Mouse (Mus musculus): ENCODE data around the gene Agbl3.

Gene Agbl3

DNA sequence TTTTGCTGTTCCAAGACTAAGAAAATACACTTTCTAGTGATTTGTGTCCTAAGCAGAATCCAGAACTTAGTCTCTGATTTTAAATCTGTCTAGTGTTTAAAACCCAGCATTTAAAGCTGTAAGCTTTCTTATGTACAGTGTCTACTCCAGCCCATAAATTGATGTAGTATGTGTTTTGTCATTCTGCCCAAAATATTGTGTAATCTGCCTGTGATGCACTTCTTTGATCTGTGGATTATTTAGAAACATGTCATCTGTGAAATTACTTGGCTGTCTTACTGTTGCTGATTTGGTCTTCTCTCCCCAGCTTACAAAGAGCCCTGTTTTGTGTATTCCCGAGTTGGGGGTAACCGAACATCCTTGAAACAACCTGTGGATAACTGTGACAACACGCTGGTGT lies 17.7 kb downstream of the Agbl3 start:
- DNase-seq: no peak

DNA sequence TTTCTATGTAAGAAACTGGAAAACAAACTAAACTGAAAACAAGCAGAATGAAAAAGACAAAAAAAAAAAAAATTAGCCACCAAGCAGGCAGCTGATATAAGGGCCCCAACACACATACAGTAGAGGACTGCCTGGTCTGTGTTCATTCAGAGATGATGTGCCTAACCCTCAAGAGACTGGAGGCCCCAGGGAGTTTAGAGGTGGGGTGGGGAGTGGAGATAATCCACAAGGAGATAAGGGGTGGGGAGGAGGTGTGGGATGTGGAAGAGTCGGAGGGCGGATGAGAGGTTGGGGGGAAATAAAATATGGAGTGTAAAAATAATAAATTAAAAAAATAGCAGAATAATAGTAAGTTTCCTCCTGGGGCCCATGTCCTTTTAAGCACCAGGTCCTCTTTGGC lies 25.4 kb downstream of the Agbl3 start:
- no peak for DNase-seq

DNA sequence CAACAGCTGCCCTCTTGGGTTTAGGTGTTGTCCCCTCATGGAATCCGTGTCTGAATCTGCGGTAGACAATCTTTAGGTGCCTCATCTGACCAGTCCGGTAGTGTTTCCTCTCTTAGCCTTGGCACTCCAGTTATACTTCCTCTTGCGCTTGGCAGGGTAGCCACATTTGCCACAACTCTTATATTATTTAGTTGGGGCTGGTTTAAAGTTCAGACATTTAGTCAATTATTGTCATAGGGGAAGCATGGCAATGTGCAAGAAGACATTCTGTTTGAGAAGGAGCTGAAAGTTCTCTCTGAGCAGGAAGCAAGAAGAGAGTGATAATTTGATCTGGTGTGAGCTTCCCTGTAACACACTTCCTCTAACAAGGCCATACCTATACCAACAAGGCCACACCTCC lies 30.4 kb downstream of the Agbl3 start:
- peak; percentile 3 for DNase-seq

DNA sequence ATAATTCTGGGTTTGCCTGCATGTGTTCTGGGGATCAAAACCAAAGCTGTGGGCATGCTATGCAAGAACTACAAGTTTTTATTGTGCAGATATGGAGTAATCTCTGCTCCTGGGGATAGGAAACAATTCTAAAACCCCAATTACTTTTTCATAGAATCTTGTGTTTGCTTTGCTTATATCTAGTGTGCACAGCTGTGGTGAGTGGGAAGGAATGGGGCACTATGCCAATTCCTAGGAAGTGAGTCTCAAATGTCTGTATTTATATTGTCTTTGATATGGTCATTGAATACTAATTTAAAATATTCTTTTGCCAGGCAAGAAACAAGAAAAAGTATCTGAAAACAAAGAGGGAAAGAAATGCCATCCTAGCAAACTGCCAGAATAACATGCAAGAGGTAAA lies 44.2 kb downstream of the Agbl3 start:
- no peak for DNase-seq

DNA sequence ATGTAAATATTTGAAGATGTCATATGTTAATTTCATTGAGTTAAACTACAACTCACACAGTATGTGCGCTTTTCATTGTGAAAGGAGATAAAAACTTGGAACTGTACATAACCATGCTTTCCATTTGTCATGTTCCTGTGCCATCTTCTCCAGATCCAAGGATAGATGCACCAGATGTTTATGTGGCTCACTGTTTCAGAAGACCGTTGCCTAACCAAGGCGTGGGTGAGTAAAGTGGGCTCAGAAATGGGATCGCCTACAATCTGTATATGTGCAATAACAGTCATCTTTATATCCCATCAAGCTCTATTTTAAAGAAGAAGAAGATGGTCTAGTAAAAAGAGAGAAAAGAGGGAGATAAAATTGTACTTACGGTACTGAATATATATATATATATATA lies 52.1 kb downstream of the Agbl3 start:
- no peak for DNase-seq

DNA sequence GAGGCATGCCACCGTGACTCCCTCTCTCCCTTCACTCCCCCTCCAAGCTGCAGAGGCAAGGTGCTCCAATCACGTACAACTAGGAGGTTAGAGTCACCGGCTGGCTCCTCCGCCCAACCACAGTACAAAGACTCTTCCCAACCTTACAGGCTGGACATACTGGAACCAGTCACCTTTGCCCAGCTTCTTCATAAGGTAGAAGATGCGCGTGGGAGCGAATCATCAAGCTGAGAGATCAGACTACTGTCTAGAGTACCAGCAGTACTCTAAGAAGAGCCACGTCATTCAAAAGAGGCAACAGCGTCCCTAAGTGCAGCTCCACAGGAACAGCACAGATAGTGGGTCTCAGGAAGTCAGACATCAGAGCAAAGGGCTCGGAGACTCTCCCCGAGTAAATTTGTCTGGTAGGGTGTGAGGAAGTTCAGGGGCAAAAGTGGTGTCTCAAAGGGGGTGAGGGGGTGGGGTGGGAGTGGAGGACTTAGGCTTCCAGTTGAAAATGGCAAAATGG lies 81.4 kb downstream of the Agbl3 start:
- no peak for DNase-seq

DNA sequence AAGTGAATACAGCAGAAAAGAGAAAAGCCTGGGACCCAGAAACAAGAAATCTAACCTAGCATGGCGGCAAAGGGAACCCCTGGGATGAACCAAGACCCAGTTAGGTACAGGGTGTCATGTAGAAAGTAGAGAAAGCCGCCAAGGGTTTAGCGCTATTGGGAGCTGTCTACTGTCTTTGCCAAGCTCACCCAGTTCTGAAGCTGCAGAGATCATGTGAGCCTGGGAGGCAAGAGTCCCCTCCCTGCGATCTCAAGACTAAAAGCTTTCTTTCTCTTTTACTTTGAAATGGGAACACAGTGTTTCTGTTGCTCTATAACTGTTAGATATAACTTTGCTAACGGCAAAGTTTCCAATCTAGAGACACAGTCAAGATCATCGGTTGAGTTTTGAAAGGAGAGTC lies 82.1 kb downstream of the Agbl3 start:
- peak; percentile 24 for DNase-seq

DNA sequence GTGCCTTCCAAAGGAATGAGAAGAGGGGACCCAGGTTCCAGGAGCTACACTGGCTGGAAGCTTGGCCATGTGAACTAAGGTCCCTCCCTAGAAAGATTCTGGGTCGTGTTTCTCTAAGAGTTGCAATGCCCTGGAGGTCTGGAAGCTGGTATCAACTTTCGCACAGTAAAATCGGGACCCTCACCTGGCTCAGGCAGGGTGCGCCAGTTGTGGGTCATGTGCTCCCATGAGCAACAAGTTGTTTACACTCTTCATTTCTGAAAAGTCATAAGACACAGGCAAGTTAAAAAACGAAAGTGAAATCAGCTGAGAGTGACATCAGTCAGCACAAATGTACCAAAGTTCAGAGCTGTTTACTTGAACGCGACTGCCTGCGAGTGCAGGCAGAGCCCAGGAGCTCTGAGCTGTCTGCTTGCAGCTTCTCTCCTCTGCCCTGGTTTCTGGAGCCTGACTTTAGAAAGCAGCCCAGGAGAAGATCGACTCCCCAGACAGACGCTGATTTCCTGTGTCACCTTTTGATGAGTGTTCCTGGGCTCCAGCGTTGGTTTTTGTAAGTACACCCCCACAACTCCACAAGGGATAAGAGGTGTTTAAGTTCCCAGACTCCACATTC lies 82.7 kb downstream of the Agbl3 start, which contains the start of gene Tmem140:
TSS of gene Tmem140 (plus strand) at position 356 of the 613 bp plus-strand sequence.
- peak; percentile 70 for DNase-seq

DNA sequence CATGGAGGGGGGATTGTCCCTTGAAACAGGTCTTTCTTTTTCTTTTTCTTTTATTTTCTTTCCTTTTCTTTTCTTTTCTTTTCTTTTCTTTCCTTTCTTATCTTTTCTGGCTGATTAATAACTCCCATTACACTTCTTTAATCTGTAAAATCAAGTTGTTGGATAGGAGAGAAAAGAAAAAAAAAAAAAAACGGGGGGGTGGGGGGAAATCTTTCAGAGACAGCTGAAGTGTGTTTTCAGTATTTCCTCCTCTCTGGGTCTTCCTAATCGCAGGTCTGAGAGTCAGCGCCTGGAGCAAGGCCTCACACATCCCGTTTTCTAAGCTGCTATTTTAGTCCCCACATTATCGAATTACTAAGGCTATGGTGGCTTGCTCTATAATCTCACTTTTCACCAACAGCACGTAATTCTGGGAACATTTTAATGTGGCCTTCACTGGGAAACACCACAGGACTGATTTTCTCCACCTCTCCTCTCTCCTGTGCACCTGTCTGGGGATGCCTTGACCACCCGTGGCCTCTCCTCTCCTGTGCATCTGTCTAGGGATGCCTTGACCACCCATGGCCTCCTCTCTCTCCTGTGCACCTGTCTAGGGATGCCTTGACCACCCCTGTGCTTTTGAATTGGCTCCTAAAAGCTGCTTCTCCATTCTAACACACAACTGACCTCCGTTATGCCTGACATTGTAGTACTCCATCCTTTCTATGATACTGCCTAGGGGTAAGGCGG lies 83.7 kb downstream of the Agbl3 start:
- no peak for DNase-seq

DNA sequence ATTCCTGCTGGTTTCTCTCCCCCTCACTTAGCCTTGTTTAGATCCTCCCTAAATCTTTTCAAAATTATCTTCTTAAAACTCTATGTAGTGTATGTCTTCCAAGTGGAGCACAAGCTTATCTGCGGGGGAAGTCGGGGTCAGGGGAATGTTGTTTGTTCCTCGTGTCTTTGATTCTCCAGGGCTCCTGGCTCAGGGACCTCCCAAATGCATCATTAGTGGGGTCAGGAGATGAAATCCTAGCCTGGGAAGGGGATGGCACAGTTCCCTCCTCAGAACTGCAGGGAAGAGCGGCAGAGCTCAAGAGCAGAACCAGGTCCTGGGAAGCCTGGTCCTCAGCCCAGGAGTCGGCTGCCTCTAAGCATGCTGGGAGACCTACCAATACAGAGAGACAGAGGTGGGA lies 85.0 kb downstream of the Agbl3 start:
- peak; percentile 28 for DNase-seq

DNA sequence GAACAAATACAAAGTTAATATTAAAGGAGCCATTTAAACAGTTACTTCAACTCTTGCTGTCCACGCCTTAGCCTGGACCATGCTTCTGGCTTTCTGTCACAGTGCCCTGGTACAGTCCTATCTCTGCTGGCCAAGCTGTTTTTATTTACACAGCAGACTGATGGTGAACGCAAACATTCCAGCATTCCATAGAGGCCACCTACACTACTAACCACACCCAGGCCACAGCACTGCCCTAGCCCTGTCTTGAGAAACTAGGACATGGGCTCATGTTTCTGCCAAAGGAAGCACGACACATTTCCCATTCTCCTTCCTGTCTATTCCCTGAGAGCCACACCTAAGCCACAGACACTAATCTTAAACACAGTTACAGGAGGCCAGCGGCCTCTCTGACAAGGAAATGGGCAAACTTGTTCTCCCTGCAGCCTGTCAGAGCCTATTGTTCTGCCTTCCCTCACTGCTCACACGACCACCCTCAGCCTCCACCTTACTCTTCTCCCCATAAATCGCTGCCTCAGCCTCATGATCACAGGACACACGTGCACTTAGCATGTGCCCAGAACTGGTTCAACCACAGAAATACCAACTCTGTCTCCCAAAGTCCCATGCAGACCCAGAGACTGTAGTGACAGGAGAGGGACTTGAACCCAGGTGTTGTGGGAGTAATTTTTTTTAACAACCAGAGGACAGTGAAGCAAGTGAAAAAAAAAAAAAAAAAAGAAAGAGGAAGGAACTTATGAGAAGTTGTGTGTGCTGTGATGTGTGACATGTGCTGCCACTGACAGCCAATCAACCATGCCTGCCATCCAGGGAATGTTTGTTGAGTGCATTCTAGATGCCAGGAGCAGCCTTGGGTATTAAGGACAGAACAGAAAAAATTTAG lies 85.7 kb downstream of the Agbl3 start:
- peak; percentile 77 for DNase-seq

DNA sequence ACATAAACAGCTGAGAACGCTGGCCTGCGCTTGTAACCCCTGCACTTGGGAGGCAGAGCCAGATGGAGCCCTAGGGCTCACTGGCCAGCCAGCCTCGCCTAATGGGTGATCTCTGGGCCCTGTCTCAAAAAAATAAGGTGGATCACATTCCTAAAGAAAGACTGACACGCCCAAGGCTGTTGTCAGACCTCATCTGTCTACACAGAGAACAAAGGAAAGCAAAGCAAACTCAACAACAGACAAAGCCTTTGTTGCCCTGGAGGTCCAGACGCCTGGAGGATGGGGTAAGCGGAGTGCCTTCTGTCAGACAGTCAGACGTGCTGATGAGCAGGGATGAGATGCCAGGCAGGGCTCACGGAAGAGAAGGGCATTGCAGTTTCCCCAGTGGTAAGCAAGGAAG lies 86.6 kb downstream of the Agbl3 start:
- DNase-seq: no peak

DNA sequence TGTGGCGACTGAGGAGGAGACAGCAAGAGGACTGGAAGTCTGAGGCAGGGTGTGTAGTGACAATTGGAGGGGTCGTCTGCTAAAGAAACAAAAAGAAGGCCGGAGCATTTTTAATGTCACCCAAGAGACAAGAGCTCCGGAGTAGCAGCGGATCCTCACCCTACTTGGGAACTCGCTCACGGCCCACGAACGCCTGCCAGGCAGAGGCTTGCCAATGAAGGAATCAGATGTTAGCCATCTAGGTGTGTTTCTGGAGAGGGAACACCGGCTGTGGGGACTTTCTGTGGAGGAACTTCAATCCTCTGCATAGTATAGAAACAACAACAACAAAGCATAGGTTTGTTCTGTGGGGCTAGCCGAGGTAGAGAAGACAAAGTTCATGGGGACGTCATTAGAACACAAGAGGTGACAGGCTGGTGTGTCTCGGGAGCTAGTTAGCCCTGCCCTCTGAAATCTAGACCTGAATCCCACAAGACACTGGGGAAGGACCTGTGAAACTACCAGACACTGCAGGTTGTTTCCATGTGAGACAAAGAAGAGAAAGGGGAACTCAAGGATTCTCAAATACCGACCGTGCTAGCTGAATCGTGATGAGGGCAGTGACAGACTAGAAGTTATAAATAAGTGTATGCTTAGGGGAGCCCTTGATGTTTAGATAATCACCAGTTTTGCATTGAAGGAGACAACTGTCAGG lies 87.2 kb downstream of the Agbl3 start:
- DNase-seq: no peak

DNA sequence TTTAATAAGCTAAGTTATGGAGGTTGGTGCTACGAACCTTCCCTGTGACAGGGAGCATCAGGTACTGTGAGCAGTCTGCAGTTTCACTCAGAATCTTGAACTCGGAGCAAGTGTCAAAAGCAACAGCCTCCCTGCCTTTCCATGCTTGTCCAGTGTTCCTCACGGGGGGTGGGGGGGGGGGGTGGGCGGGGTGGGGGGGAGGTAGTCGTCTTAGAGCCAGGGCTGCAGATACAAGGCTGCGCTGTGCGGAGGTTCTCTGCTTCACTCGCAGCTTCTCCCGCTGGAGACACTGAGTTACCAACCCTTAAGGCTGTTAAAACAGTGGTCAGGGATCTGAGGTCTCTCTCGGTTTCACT lies 87.7 kb downstream of the Agbl3 start:
- DNase-seq: no peak

DNA sequence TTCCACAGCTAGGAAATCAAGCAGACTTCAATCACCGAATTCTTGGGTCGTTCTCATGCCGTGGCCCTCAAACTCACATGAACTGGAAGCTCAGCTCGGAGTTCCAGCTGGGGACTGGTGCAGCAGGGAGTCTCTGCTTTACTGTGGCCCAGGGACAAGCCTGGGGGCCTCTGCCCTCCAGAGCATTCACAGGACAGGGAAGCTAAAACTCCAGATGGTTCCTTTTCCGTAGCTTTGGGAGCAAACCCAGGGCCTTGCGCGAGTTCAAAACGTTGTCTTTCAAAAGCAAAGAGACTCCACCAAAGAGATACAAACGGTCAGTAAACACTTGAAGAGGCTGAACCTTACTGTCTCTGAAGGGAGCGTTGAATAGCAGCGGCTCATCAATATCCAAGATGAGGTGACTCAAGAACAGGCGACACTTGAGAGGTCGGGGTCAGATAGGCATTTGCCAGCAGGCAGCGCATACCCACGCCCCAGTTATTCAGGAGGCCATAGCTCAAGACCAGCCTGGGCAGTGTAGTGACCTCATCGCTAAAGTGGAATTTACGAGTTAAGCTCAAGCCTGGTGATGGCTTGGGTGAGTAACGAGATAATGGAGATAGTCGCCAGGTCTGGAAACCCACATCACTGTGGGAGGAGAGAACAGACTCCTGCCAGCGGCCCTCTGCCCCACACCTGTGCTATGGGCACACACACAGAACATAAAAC lies 88.4 kb downstream of the Agbl3 start:
- no peak for DNase-seq

DNA sequence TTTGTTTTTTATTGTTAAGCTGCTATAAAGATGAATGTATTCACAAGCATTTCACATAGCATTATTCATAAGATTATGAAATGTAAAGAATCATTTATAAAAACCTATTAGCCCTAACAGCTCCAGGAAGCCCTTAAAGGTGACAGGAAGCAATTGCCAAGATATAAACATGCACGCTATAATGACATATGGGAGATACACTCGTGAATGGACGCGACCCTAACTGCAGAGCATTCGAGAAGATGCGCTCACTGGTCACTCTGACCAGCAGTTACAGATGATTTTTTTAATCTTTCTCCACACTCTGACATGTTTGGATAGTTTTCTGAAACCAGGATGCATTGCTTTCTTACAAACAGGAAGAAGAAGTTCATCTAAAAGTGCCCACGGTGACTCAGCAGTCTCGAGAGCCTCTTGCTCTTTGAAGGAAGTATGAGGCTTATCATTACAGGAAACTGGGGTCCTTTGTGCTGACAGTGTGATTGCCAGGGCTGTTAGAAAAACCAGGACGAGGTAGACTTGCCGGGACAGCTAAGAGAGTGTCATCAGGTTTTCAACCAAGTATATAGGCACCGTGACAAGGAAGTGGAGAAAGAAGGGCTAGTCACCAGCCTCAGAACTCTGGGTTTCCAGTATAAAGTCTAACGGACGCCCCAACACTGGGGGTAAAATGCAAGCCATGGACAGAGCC lies 89.1 kb downstream of the Agbl3 start:
- no peak for DNase-seq

DNA sequence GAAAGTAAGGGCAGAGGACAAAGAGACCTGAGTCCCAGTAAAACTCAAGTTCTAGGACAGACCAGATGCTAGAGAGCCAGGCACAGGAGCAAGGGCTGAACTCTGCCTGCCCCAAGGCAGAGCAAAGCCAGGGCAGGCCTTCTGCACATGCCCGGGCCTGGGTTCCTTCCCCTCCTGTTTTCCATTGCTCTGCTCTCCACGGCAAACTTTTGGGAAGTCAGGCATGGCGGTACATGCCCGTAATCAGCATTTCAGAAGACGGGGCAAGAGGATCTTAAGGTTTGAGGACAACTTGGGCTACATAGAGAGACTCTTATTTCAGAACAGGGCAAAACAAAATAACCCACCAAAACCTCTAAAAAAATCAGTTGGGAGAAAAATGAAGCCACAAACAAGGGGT lies 89.9 kb downstream of the Agbl3 start:
- no peak for DNase-seq

DNA sequence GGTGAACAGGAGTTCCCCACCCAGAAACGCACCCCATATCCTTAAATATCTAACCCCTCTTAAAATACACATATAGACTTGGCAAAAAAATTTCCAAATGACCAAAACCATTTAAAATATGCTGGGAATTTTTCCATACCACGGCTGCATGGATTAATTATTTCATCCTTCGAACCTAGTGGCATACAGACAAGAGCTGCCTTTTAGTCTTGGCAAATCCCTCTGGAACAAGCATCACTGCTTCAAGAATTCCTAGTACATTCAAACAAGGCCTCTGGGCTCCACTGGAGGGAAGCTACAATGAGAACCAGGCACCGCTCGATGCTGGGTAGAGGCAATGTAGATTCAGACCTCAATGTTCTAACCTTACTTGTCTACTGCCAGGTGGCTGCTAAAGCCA lies 90.5 kb downstream of the Agbl3 start:
- no peak for DNase-seq

DNA sequence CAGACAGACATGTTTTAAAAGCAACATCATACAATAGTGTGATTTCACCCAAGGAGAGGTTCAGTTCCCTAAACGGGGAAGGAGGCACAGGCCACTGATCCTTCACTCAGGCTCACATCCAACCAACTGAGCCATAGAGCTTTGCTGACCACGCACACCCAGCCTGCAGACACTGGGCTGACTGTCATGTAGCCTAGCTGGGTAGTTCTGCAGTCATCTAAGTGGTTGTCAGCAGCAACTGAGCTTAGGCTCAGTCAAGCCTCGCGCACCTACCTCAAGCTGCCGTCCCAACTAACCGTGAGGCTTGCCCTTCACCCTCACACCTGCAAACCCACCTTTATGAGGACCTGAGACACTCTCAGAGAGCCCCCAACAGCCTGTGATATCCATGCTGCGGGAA lies 91.7 kb downstream of the Agbl3 start:
- DNase-seq: no peak

DNA sequence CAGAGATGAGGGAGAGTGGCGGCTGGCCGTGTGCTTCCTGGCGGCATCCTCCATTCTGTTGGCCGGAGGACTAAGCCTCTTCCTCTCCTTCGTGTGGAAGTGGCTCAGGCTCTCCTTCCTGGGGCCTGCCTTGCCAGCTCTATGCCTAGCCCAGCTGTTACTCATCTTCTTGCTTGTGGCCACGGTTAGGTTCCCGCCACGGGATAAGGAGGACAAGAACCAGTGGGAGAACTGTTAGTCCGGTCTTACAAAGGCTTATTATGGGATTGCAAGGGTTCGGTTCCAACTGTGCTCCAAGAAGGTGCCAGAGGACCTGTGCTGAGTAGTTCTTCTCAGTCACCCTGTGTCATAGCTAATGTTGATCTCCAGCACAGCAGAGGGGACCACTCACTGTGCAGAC lies 92.6 kb downstream of the Agbl3 start:
- no peak for DNase-seq

DNA sequence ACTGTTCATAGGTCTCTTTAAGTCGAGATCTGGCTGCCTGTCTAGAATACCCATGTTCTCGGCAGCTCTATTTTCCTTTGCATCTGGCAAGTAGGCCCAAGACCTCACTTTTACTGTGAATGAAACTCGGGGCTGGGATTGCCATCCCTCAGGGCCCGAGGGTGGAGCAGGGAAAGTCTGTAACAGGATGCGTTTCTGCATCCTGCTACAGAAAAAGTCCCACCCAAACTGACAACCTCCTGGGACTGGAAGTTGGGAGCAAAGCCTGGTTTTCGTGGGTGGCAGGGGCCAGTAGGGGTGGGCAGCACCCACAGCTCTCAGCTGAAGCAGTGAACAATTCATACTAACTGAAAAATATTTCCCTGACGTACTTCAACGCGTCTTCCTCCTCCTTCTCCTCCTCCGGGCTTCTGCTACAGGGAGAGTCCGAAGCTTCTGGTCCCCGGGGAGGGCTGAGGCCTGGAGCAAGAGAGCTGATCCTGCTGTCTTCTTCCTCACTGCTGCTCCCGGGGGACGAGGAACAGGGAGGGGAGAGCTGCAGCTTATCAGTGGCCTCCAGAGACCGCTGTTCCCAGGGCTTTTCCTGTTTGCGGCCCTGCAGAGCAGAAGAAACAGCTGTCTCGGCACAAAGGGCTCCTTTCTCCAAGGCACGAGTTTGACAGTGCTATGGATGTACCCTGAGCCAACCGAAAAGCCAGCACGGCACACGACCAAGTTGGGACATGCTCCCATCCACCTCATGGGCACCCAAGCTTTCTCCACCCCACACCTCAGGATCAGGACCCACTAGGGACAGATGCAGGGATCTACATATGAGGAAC lies 94.1 kb downstream of the Agbl3 start:
- DNase-seq: peak; percentile 80

Measured in kidney, adult 11 months (tissue).